Mouse (Mus musculus) midbrain, embryonic 11.5 days (tissue): ENCODE results near the gene Siah1a. TPM values are rescaled to one million over a fixed set of nuclear protein-coding genes. Genes with fewer than 3 reads are reported as not detected.

Source experiments
- ATAC-seq: fragments of 200-750 bp; cut with Nextera tagmentation; 2 replicates; pipeline ENCODE4 v1.8.0; 2017; ENCODE audit warnings: moderate TSS enrichment, moderate library complexity; ENCODE audit not compliant: low FRiP score
- DNase-seq: peaks from one replicate; pipeline ENCODE4 v3.0.0; 2015; ENCODE audit warnings: low spot score; ENCODE audit errors: missing footprints
- H3K27ac ChIP-seq: fragments of 300-500 bp; sonication (generic); 2 replicates; pipeline ENCODE4 v1.5.1; 2014; ENCODE audit warnings: low read depth, low read length
- H3K27me3 ChIP-seq: fragments of 300-500 bp; sonication (generic); 2 replicates; pipeline ENCODE4 v1.6.1; 2014; ENCODE audit warnings: mild to moderate bottlenecking, low read length, moderate library complexity, mixed read lengths; ENCODE audit not compliant: control insufficient read depth, insufficient read depth
- H3K36me3 ChIP-seq: fragments of 300-500 bp; sonication (generic); 2 replicates; pipeline ENCODE4 v1.6.1; 2014; ENCODE audit warnings: mild to moderate bottlenecking, low read length, moderate library complexity, mixed read lengths; ENCODE audit not compliant: control insufficient read depth, insufficient read depth
- H3K4me1 ChIP-seq: fragments of 300-500 bp; sonication (generic); 2 replicates; pipeline ENCODE4 v1.6.1; 2014; ENCODE audit warnings: low read length; ENCODE audit not compliant: control insufficient read depth, insufficient read depth
- H3K4me2 ChIP-seq: fragments of 300-500 bp; sonication (generic); 2 replicates; pipeline ENCODE4 v1.6.1; 2014; ENCODE audit warnings: mild to moderate bottlenecking, moderate library complexity
- H3K4me3 ChIP-seq: fragments of 300-500 bp; sonication (generic); 2 replicates; pipeline ENCODE4 v1.5.1; 2014; ENCODE audit warnings: low read depth, low read length
- H3K9ac ChIP-seq: fragments of 300-500 bp; sonication (generic); 2 replicates; pipeline ENCODE4 v1.6.1; 2014; ENCODE audit warnings: low read length
- H3K9me3 ChIP-seq: fragments of 300-500 bp; sonication (generic); 2 replicates; pipeline ENCODE4 v1.6.1; 2016; ENCODE audit warnings: low read length; ENCODE audit not compliant: control insufficient read depth
- WGBS: fragments of 180-500 bp; shearing (Covaris S2); extraction: QIAGEN DNeasy Blood & Tissue Kit; methylation state at CpG from one replicate; pipeline ENCODE4 v1.1.7; 2014; 5-methylcytosine and 5-hydroxymethylcytosine counted together
- polyA plus RNA-seq: library from polyadenylated mRNA; unstranded; fragments of >200 nt; fragmentation: Nextera tagmentation; extraction: Ambion mirVana; gene quantifications from 2 replicates; pipeline ENCODE4 v1.2.1, GENCODE M21; 2014

Gene Siah1a
- polyA plus RNA-seq, 1 experiment from 2014 or later: 77.6 TPM

DNA sequence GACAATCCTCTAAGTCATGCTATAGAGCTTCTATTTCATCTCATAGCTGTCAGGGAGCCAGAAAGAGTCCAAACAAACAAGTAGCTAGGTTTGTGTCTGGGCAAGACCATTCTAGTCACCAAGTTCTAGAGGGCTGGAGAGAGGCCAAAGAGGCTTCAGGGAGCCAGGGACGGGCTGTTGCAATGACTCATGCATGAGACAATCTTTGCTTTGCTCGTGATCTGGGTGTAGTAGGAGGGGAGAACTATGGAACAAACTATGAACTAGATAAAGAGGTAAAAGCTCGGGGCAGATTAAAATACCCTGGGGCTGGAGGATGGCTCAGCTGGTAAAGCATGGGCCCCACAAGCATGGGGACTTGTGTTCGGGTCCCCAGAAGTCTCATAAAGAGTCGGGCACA, 22.8 kb upstream of the Siah1a start:
- ATAC-seq (no peak), DNase-seq (no peak)
- H3K27ac ChIP-seq: no peak overlapping the region
- H3K27me3 ChIP-seq: no peaks in the 10 kb centered on the region
- H3K4me1 ChIP-seq: no peaks in the 10 kb centered on the region
- no peaks in the 10 kb centered on the region for H3K36me3 ChIP-seq
- H3K4me3 ChIP-seq: no peak overlapping the region
- H3K4me2 ChIP-seq: no peak overlapping the region
- no peaks in the 10 kb centered on the region for H3K9me3 ChIP-seq
- WGBS: 81% methylated on average over 5 of the region's 5 CpGs
- H3K9ac ChIP-seq: no peak overlapping the region

DNA sequence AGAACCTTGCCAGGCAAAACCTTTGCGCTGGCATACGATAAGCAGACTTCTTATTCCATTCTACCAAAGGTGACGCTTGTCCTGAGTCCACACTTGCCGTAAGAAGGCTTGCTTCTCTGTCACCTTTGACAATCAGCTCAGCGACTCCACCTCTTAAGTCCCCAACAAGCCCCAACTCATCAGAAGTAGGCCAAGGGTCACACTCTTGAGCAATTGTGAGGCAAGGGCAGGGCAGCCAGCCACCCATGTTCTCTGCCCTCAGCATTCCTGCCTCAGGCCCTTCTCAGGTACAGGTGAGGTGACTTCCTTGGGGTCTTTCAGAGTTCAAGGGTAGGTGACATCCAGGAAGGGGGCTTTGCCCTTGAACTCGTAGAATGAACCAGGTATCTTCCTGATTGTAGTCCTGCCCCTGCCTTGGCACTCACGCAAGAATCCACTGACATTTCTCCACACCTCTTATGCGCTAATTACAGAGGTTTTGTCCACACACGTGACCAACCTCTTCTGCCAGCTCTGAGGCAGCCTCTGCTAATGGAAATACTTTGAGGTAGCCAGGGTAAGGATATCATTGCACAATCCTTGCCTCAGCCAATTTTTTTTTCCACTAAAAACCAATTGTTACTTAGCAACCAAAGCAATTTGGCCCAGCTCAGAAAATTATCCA, 20.9 kb upstream of the Siah1a start:
- Histone ChIP-seq H3K4me3 (no peak overlapping the region), H3K27ac (no peak overlapping the region), H3K9ac (no peak overlapping the region), H3K36me3 (no peaks in the 10 kb centered on the region), H3K27me3 (no peaks in the 10 kb centered on the region), H3K4me1 (no peaks in the 10 kb centered on the region), H3K9me3 (no peaks in the 10 kb centered on the region), H3K4me2 (no peak overlapping the region)
- DNase-seq (no peak), ATAC-seq (no peak)
- WGBS: 86% methylated on average over 9 of the region's 9 CpGs

DNA sequence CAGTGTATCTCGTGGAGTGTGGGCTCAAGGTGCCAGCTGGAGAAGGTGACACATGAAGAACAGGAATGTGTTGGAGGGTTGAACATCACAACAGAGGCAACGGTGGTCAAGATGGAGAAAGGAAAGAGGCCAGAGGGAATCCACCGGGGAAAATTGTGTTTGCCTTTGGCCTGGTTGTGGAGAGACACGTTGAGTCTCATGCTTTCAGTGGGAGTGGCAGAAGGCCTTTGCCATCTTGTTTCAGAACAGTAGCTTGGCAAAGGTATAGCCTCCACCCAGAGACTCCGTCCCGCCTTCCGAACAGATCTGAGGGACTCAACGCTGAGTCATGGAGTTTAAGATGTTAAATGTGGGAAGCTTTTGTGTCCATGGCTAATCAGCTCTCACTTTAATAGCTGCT, 19.9 kb upstream of the Siah1a start:
- no peaks in the 10 kb centered on the region for H3K36me3 ChIP-seq
- DNase-seq (no peak), ATAC-seq (no peak)
- H3K27me3 ChIP-seq: no peaks in the 10 kb centered on the region
- H3K27ac ChIP-seq: no peak overlapping the region
- H3K9ac ChIP-seq: no peak overlapping the region
- no peaks in the 10 kb centered on the region for H3K4me1 ChIP-seq
- H3K9me3 ChIP-seq: no peaks in the 10 kb centered on the region
- H3K4me2 ChIP-seq: no peak overlapping the region
- WGBS: 89% methylated on average over 8 of the region's 8 CpGs
- no peak overlapping the region for H3K4me3 ChIP-seq

DNA sequence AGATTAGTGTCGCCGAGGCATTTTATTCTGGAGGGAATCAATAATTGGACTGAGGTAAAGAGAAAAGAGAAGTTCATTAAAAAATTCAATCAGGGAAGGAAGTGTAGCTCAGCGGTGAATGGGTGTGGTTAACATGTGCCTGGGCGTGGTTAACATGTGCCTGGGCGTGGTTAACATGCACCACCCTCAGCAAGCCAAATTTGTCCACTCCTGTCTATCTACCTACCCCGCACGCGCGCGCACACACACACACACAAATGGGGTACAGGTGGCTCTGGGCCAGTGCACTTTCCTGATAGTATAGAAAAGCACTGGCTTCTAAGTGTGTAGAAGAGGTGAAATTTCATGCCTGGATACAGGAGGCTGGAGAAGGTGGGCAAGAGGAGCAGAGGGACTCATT, 19.4 kb upstream of the Siah1a start:
- ATAC-seq: no peak
- Histone ChIP-seq H3K27me3 (no peaks in the 10 kb centered on the region), H3K36me3 (no peaks in the 10 kb centered on the region), H3K9ac (no peak overlapping the region), H3K4me2 (no peak overlapping the region), H3K4me3 (no peak overlapping the region), H3K4me1 (no peaks in the 10 kb centered on the region), H3K27ac (no peak overlapping the region), H3K9me3 (no peaks in the 10 kb centered on the region)
- no peak for DNase-seq
- WGBS: 89% methylated on average over 10 of the region's 10 CpGs

DNA sequence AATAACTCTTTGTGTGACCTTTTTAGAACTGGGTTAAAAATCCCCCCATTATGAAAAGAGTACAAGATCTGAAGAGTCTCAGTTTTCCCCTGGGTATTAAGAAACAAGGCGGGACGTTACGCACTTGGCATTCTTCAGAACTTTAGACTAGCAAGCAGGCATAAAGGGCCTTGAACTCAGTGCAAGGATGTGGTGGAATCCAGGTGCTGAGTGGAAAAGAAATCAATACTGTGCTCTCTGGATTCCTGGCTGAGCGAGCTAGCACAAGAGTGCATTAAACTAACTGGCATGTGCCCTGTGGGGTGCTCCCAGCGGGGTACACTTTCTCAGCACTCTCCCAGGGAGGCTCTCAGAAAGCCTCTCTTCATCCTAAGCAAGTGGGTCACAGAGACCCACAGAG, 17.1 kb upstream of the Siah1a start:
- H3K27me3 ChIP-seq: no peaks in the 10 kb centered on the region
- WGBS: 56% methylated on average over 5 of the region's 5 CpGs
- no peak overlapping the region for H3K27ac ChIP-seq
- no peak overlapping the region for H3K9ac ChIP-seq
- no peak overlapping the region for H3K4me2 ChIP-seq
- no peak overlapping the region for H3K4me3 ChIP-seq
- H3K9me3 ChIP-seq: no peaks in the 10 kb centered on the region
- no peak for ATAC-seq
- H3K4me1 ChIP-seq: no peaks in the 10 kb centered on the region
- no peaks in the 10 kb centered on the region for H3K36me3 ChIP-seq
- DNase-seq: no peak

DNA sequence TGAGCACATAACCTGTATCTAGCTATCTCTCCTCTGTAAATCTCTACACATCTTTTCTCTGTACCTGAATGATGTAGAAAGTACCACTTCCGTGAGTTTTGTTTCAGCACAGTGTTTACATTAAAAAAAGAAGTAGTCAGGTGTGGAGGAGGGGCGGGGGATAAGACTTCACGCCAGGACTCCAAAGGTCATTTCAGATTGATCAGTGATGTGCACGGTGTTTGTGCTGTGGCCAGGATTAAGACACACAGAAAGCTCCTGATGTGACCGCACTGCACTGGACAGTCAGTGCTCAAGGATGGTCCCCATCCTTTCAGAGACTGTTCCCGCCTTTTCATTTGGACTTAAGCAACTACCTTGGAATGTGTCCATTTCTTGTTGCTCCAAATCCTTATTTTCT, 15.0 kb upstream of the Siah1a start:
- DNase-seq (no peak), ATAC-seq (no peak)
- Histone ChIP-seq H3K27ac (no peak overlapping the region), H3K27me3 (no peaks in the 10 kb centered on the region), H3K9me3 (no peaks in the 10 kb centered on the region), H3K4me2 (no peak overlapping the region), H3K4me1 (no peaks in the 10 kb centered on the region), H3K4me3 (no peak overlapping the region), H3K9ac (no peak overlapping the region), H3K36me3 (no peaks in the 10 kb centered on the region)
- 63% methylated on average over 6 of the region's 6 CpGs for WGBS

DNA sequence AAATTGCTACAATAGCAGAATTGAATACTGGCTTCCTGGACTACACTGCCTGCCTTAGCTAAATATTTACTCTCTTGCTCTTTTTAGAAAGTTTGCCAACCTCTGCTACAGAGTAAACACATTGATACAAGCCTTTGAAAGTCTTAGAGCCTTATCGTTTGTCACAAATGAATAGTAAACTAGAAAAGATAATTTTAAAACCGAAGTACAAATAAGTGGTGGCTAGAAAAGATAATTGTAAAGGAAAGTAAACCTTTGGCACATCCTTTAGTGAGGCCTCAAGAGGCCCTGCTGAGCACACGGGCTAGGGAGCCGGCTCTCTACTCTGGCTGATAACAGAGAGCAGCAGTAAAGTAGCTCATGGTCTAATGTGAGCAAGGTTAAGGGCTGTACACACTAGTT, 13.4 kb upstream of the Siah1a start:
- H3K9ac ChIP-seq: no peak overlapping the region
- no peaks in the 10 kb centered on the region for H3K36me3 ChIP-seq
- H3K4me2 ChIP-seq: no peak overlapping the region
- WGBS: 64% methylated on average over 4 of the region's 4 CpGs
- H3K9me3 ChIP-seq: no peaks in the 10 kb centered on the region
- H3K27ac ChIP-seq: no peak overlapping the region
- ATAC-seq (no peak), DNase-seq (no peak)
- no peaks in the 10 kb centered on the region for H3K4me1 ChIP-seq
- H3K4me3 ChIP-seq: no peak overlapping the region
- no peaks in the 10 kb centered on the region for H3K27me3 ChIP-seq

DNA sequence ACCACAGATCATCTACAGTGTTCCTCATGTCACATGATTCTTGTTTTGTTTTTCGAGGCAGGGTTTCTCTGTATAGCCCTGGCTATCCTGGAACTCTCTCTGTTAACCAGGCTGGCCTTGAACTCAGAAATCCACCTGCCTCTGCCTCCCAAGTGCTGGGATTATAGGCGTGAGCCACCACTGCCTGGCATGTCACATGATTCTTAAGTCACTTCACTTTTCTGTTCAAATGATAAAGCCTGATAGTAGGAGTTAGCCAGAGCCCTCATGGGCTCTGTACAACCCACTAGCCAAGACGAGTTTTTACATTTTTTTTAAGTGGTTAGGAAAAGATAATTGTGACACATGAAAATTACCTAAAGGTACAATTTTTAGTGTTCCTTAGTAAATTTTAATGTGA, 12.9 kb upstream of the Siah1a start:
- no peaks in the 10 kb centered on the region for H3K9me3 ChIP-seq
- no peak overlapping the region for H3K4me2 ChIP-seq
- H3K9ac ChIP-seq: no peak overlapping the region
- no peak overlapping the region for H3K27ac ChIP-seq
- DNase-seq (no peak), ATAC-seq (no peak)
- 74% methylated on average over 3 of the region's 3 CpGs for WGBS
- no peaks in the 10 kb centered on the region for H3K4me1 ChIP-seq
- H3K36me3 ChIP-seq: no peaks in the 10 kb centered on the region
- H3K27me3 ChIP-seq: no peaks in the 10 kb centered on the region
- H3K4me3 ChIP-seq: no peak overlapping the region

DNA sequence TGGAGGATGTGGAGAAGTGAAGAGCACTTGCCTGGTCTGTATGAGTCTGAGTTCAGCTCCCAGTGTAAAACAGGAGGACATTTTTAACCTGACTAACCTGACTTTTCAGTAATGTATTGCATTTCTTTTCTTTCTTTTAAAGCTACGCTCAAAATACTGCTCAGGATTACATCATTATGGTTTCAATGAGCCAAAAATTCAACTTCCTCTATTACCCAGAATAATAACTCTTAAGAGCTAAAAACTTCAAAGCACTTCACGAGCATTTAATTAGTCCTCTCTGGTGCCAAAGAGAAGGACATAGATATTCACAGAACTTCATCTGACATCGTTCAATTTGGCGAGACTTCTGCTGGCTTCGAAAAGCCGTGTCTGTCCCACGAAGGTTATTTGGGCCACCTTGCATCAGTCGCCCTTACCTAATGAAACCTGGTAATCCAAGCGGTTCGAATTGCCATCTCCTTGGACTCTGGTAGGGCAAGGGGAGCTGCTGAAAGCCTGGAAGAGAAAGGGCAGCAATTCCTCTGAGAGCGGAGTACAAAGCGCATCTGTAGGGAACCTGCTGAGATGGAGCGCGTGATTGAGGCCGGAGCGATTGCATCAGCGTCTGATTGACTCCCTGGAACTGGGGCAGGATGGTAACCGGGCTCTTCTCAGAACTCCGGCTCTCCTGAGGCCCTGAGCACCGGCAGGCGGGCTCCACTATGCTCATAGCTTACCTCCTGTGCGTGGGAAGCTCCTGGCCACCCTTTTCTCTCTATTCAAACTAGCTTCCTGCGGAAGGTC, 11.4 kb upstream of the Siah1a start:
- ATAC-seq (no peak), DNase-seq (peak; percentile 88)
- Histone ChIP-seq H3K27ac (no peak overlapping the region), H3K4me2 (peak overlapping the region; percentile 12; the same call in 1 of the 2 replicates), H3K9ac (peak overlapping the region; percentile 17; the same call in 1 of the 2 replicates), H3K27me3 (no peaks in the 10 kb centered on the region), H3K36me3 (no peaks in the 10 kb centered on the region), H3K4me1 (no peaks in the 10 kb centered on the region), H3K9me3 (no peaks in the 10 kb centered on the region), H3K4me3 (no peak overlapping the region)
- 20% methylated on average over 23 of the region's 23 CpGs for WGBS
